Mouse (Mus musculus) heart, postnatal 0 days (tissue): ENCODE measurements around the gene Lefty1.

Source experiments
- CTCF ChIP-seq: IDR thresholded peaks from 2 replicates; pipeline ENCODE4 v1.5.1; 2016; ENCODE audit warnings: antibody characterized with exemption, control low read depth, low read depth
- EP300 ChIP-seq: IDR thresholded peaks from 2 replicates; pipeline ENCODE4 v1.6.1; 2016; ENCODE audit warnings: antibody characterized with exemption, low read depth

- TF ChIP-seq CTCF, result no peak
- TF ChIP-seq EP300, result no peak
These were observed 42.0 kb upstream of the Lefty1 start, which contains the start of gene Lefty2 for GRCm38 (mm10) chr1:180892808-180893207.
